Comparison of ENCODE assay signal across 23 mouse cellular contexts in the genomic region with DNA sequence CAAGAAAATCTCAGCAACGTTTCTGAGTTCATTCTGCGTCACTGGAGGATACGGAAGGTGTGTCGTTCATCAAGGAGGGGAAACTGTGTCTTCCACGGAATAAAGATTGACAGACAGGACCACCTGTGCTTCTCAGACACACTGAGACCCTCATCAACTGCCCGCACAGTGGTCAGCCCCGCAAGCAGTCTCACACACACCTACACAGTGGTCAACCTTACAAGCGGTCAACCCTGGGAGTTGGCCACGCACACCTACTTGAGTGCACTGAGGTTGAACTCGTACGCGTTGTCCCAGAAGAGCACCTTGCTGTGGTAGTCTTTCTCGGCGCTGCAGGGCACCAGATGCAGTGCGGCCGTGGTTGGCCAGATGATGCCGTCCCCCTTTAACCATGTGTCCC. TPM values are rescaled to one million over a fixed set of nuclear protein-coding genes. Genes with fewer than 3 reads are reported as not detected.
DNase-seq lines count a peak whose midpoint lies in the region; ATAC-seq lines count a peak whose summit lies in the region.
"Had no signal": no experiment of that assay in that cellular context is flagged by ENCODE, and none has a peak within 500 bp of the region (broad histone marks: within the 10 kb centered on the region; RNA-seq: fewer than 3 reads in every experiment).

No protein-coding gene starts in this region.

- H3K36me3 ChIP-seq in intestine, embryonic 14.5 days (ENCODE audit: control insufficient read depth, insufficient read depth, low read length), result peaks cover 80% of the 10 kb centered on the region
- peaks cover 29% of the 10 kb centered on the region for H3K36me3 ChIP-seq in intestine, embryonic 15.5 days
- peaks cover 76% of the 10 kb centered on the region for H3K36me3 ChIP-seq in megakaryocyte, embryonic 14.5 days (replicated peaks; ENCODE audit: low read length)
- H3K36me3 ChIP-seq in hindbrain, embryonic 13.5 days, result peaks cover 100% of the 10 kb centered on the region
- H3K36me3 ChIP-seq: G1E had no signal

- no peaks in the 10 kb centered on the region for H3K4me1 ChIP-seq in intestine, embryonic 14.5 days (replicated peaks; ENCODE audit: control insufficient read depth, insufficient read depth, low read length)
- H3K4me1 ChIP-seq in intestine, embryonic 15.5 days (replicated peaks), result no peaks in the 10 kb centered on the region
- no peaks in the 10 kb centered on the region for H3K4me1 ChIP-seq in megakaryocyte, embryonic 14.5 days
- no peaks in the 10 kb centered on the region for H3K4me1 ChIP-seq in hindbrain, embryonic 13.5 days (replicated peaks)
- H3K4me1 ChIP-seq: embryonic facial prominence, embryonic 15.5 days; forebrain, embryonic 10.5 days; heart, embryonic 13.5 days; hindbrain, embryonic 15.5 days had no signal

- WGBS in intestine, embryonic 14.5 days, result 95% methylated on average over 17 of the region's 17 CpGs
- over 99% methylated on average over 17 of the region's 17 CpGs for WGBS in intestine, embryonic 15.5 days
- 97% methylated on average over 17 of the region's 17 CpGs for WGBS in hindbrain, embryonic 13.5 days

- no peak overlapping the region for H3K27ac ChIP-seq in intestine, embryonic 14.5 days (ENCODE audit: low read depth)
- no peak overlapping the region for H3K27ac ChIP-seq in intestine, embryonic 15.5 days
- H3K27ac ChIP-seq in hindbrain, embryonic 13.5 days, result no peak overlapping the region
- H3K27ac ChIP-seq: embryonic facial prominence, embryonic 15.5 days; forebrain, embryonic 10.5 days; heart, embryonic 13.5 days; hindbrain, embryonic 15.5 days had no signal

- H3K4me2 ChIP-seq in intestine, embryonic 14.5 days (ENCODE audit: low read length), result no peak overlapping the region
- H3K4me2 ChIP-seq in intestine, embryonic 15.5 days (replicated peaks), result no peak overlapping the region
- no peak overlapping the region for H3K4me2 ChIP-seq in hindbrain, embryonic 13.5 days
- H3K4me2 ChIP-seq: embryonic facial prominence, embryonic 15.5 days; heart, embryonic 13.5 days; hindbrain, embryonic 15.5 days had no signal

- no peak overlapping the region for H3K9ac ChIP-seq in intestine, embryonic 14.5 days (ENCODE audit: low read length)
- H3K9ac ChIP-seq in intestine, embryonic 15.5 days, result no peak overlapping the region
- no peak overlapping the region for H3K9ac ChIP-seq in hindbrain, embryonic 13.5 days
- H3K9ac ChIP-seq: embryonic facial prominence, embryonic 15.5 days; heart, embryonic 13.5 days; hindbrain, embryonic 15.5 days had no signal

- no peaks in the 10 kb centered on the region for H3K27me3 ChIP-seq in intestine, embryonic 14.5 days (replicated peaks; ENCODE audit: control insufficient read depth, insufficient read depth, low read length)
- no peaks in the 10 kb centered on the region for H3K27me3 ChIP-seq in intestine, embryonic 15.5 days (replicated peaks)
- no peaks in the 10 kb centered on the region for H3K27me3 ChIP-seq in megakaryocyte, embryonic 14.5 days (replicated peaks)
- H3K27me3 ChIP-seq in hindbrain, embryonic 13.5 days, result no peaks in the 10 kb centered on the region
- H3K27me3 ChIP-seq: embryonic facial prominence, embryonic 15.5 days; heart, embryonic 13.5 days; hindbrain, embryonic 15.5 days had no signal

- peak; percentile 2 to 4 for DNase-seq in frontal cortex, postnatal 10 days (ENCODE audit: low spot score in 2 of 2)
- DNase-seq in frontal cortex, postnatal 25 days (ENCODE audit: low spot score in 2 of 2), result no peak
- peak; percentile 49 for DNase-seq in intestine, embryonic 14.5 days (ENCODE audit: low spot score)
- DNase-seq: adrenal gland, adult 8-10 months; adrenal gland, postnatal 36 days; B cell, adult 2 months; cerebellum, adult 2 months; cerebellum, postnatal 10 days; gastrocnemius, postnatal 14 days had no signal

- no peak for ATAC-seq in intestine, embryonic 14.5 days (replicated peaks; ENCODE audit: low FRiP score, low TSS enrichment, low read depth)
- no peak for ATAC-seq in intestine, embryonic 15.5 days
- ATAC-seq in megakaryocyte, adult 5-6 weeks (ENCODE audit: poor library complexity, severe bottlenecking), result no peak
- no peak for ATAC-seq in hindbrain, embryonic 13.5 days (ENCODE audit: low FRiP score)
- ATAC-seq: CD4-positive, CD25-positive, alpha-beta regulatory T cell, adult 4 months; forebrain, embryonic 14.5 days; inflammation-experienced regulatory T-cells, adult 6 months had no signal

- H3K9me3 ChIP-seq in intestine, embryonic 14.5 days (ENCODE audit: control insufficient read depth, low read length), result 0 out of 2 replicates have a peak, but pooled peaks cover 8% of the 10 kb centered on the region
- 0 out of 2 replicates have a peak, but pooled peaks cover 5% of the 10 kb centered on the region for H3K9me3 ChIP-seq in intestine, embryonic 15.5 days
- H3K9me3 ChIP-seq in megakaryocyte, embryonic 14.5 days, result peaks cover 38% of the 10 kb centered on the region
- peaks cover 18% of the 10 kb centered on the region; the same call in 1 of the 2 replicates for H3K9me3 ChIP-seq in hindbrain, embryonic 13.5 days
- H3K9me3 ChIP-seq: hindbrain, embryonic 15.5 days had no signal

- H3K4me3 ChIP-seq in intestine, embryonic 14.5 days (ENCODE audit: low read depth, low read length), result no peak overlapping the region
- no peak overlapping the region for H3K4me3 ChIP-seq in intestine, embryonic 15.5 days (replicated peaks)
- peak overlapping the region; percentile 47 for H3K4me3 ChIP-seq in megakaryocyte, embryonic 14.5 days (replicated peaks)
- H3K4me3 ChIP-seq in hindbrain, embryonic 13.5 days, result no peak overlapping the region
- H3K4me3 ChIP-seq: embryonic facial prominence, embryonic 15.5 days; erythroblast, embryonic 14.5 days; forebrain, embryonic 10.5 days; heart, embryonic 13.5 days; hindbrain, embryonic 15.5 days had no signal

RNA-seq across cellular contexts. Expression of a gene that starts 20.6 kb away (rescaled TPM):
- polyA plus RNA-seq in intestine, embryonic 14.5 days (2014; fragmentation: Nextera tagmentation; extraction: Ambion mirVana), result 53.6 and 61.8 TPM in 2 replicates
- 42.6 and 43.7 TPM in 2 replicates for polyA plus RNA-seq in intestine, embryonic 15.5 days (2015; fragmentation: Nextera tagmentation; extraction: Ambion mirVana)
- polyA plus RNA-seq in megakaryocyte, embryonic 14.5 days (2012; ENCODE audit: insufficient read depth, low replicate concordance), result 11.5 and 19.6 TPM in 2 replicates
- 1.7 and 2.3 TPM in 2 replicates for total RNA-seq in megakaryocyte, adult 5-6 weeks (2015)
- 1.3 and 2.0 TPM in 2 replicates for total RNA-seq in megakaryocyte, adult 5-6 weeks (2017)
- 246 and 258 TPM in 2 replicates for polyA plus RNA-seq in hindbrain, embryonic 13.5 days (2015; fragmentation: Nextera tagmentation; extraction: Ambion mirVana)

RNA-seq across cellular contexts. Expression of a gene that starts 36.6 kb away (rescaled TPM):
- polyA plus RNA-seq in intestine, embryonic 14.5 days (2014; fragmentation: Nextera tagmentation; extraction: Ambion mirVana), result 1.2 and 1.4 TPM in 2 replicates
- 2.2 and 2.6 TPM in 2 replicates for polyA plus RNA-seq in intestine, embryonic 15.5 days (2015; fragmentation: Nextera tagmentation; extraction: Ambion mirVana)
- not detected in 2 replicates for polyA plus RNA-seq in megakaryocyte, embryonic 14.5 days (2012; ENCODE audit: insufficient read depth, low replicate concordance)
- 0.14 and 0.47 TPM in 2 replicates for total RNA-seq in megakaryocyte, adult 5-6 weeks (2015)
- 0.11 TPM in 1 of 2 replicates, not detected in the other for total RNA-seq in megakaryocyte, adult 5-6 weeks (2017)
- polyA plus RNA-seq in hindbrain, embryonic 13.5 days (2015; fragmentation: Nextera tagmentation; extraction: Ambion mirVana), result 1.6 and 2.0 TPM in 2 replicates
- total RNA-seq: G1E; hematopoietic stem cell, adult 5-6 weeks had no signal
- polyA plus RNA-seq: CD4-positive, CD25-positive, alpha-beta regulatory T cell, adult 4 months; erythroblast, embryonic 14.5 days; forebrain, embryonic 10.5 days; G1E; inflammation-experienced regulatory T-cells, adult 6 months had no signal

Comparison
In these comparisons a context has a peak if more than half of its experiments do, and no peak if none do; other contexts are left out.
1. DNase-seq: peak in frontal cortex, postnatal 10 days (2 of 2) and intestine, embryonic 14.5 days (single experiment); none in frontal cortex, postnatal 25 days (0 of 2).